Mouse (Mus musculus): ENCODE measurements around the gene Pcsk5. TPM values are rescaled to one million over a fixed set of nuclear protein-coding genes. Genes with fewer than 3 reads are reported as not detected.

Pcsk5 gene
- polyA plus RNA-seq, 1 experiment, result 1.7 TPM

DNA sequence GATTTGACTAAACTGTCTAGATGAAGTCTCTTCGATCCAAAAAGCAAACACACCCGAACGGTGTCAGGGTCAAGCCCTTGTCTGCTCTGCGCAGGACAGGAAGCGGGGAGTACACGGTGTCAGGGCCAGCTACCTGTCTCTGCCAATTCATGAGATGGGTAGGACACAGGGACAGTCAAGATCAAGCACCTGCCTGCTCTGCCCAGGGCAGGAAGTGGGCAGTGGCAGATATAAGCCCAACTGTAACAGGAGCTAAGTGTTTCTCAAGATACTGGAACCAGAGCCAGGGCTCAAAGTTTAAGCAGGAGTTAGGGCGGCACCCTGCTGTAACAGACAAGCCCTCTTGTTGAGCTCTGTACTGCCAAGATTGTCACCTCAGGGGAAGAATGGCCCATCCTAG is 393.9 kb downstream of the Pcsk5 start:
- WGBS, result 90% methylated on average over 7 of the region's 7 CpGs
- TF ChIP-seq CTCF (IDR thresholded peaks at IDR 0.05; ENCODE audit: borderline replicate concordance, insufficient read depth, low read depth, low read length), result no peak
- TF ChIP-seq POLR2A (IDR thresholded peaks at IDR 0.05; ENCODE audit: borderline replicate concordance, insufficient read depth, low read length), result no peak
- Histone ChIP-seq H3K4me3 (replicated peaks; ENCODE audit: insufficient read depth, low read depth, low read length) (no peak overlapping the region), H3K27ac (ENCODE audit: insufficient read depth, low read length) (no peak overlapping the region), H3K27me3 (ENCODE audit: control insufficient read depth, insufficient read depth, low read length) (no peaks in the 10 kb centered on the region), H3K4me1 (ENCODE audit: control insufficient read depth, insufficient read depth, low read length) (peaks cover 3% of the 10 kb centered on the region; the same call in 1 of the 2 replicates)
- no peak for DNase-seq

DNA sequence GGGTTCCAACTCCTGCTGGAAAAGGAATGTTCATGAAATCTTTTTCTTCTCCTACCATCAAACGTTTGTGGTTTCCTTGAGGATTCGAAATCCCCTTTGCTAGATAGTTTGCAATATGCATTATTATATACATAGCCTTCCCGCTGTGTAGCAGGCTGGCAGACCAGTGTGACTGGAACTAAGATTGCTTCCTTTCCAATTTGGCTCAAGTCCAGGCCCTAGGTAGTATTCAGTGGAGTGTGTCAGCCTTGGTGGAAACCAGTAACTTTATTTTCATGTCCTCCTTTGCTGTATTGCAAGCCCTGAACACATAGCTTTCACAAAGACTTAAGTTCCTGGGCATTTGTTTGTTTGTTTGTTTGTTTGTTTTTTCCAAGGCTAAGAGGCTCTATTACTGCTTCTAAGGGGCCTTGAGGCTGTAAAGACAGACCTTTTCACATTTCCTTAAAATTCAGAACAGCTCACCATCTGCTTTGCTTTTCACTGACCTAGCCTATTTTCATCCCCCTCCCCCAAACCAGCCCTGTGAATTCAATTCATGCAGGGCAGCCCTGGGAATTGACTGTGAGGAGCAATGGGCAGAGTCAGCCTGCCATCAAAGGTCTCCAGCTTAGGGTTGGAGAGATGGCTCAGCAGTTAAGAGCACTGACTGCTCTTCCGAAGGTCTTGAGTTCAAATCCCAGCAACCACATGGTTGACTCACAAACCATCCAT is 397.8 kb downstream of the Pcsk5 start:
- Histone ChIP-seq H3K27me3 (ENCODE audit: control insufficient read depth, insufficient read depth, low read length) (no peaks in the 10 kb centered on the region), H3K27ac (ENCODE audit: insufficient read depth, low read length) (no peak overlapping the region), H3K4me1 (ENCODE audit: control insufficient read depth, insufficient read depth, low read length) (peaks cover 3% of the 10 kb centered on the region; the same call in 1 of the 2 replicates), H3K4me3 (replicated peaks; ENCODE audit: insufficient read depth, low read depth, low read length) (no peak overlapping the region)
- TF ChIP-seq POLR2A (IDR thresholded peaks at IDR 0.05; ENCODE audit: borderline replicate concordance, insufficient read depth, low read length) (no peak), CTCF (IDR thresholded peaks at IDR 0.05; ENCODE audit: borderline replicate concordance, insufficient read depth, low read depth, low read length) (no peak)
- 21% methylated on average over 4 of the region's 4 CpGs for WGBS
- DNase-seq, result peak in 1 of 2 experiments; percentile 31

- H3K27ac ChIP-seq (ENCODE audit: insufficient read depth, low read length), result no peak overlapping the region
- TF ChIP-seq CTCF (IDR thresholded peaks at IDR 0.05; ENCODE audit: borderline replicate concordance, insufficient read depth, low read depth, low read length), result no peak
- no peak for TF ChIP-seq POLR2A (IDR thresholded peaks at IDR 0.05; ENCODE audit: borderline replicate concordance, insufficient read depth, low read length)
- WGBS, result 98% methylated on average over 1 of the region's 1 CpGs
- H3K27me3 ChIP-seq (ENCODE audit: control insufficient read depth, insufficient read depth, low read length), result no peaks in the 10 kb centered on the region
- peaks cover 3% of the 10 kb centered on the region; the same call in 1 of the 2 replicates for H3K4me1 ChIP-seq (ENCODE audit: control insufficient read depth, insufficient read depth, low read length)
- no peak overlapping the region for H3K4me3 ChIP-seq (replicated peaks; ENCODE audit: insufficient read depth, low read depth, low read length)
- no peak for DNase-seq
Measured at GRCm38 (mm10) chr19:17436651-17437050, 400.8 kb downstream of the Pcsk5 start.

DNA sequence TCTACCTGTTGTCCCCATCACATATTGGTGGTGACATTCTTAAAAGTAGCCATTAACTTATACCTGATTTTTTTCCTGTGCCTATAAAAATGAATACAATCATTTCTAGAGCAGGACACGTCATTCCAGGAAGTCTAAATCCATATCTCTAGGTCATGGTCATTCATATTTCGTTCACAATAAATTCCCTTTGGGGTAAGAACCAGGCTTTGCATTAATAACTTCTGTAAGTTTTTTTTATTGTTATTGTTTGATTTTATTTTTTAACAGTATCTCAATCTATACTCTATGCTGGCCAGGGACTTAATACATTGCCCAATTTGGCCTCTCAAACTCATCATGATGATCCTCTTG is 408.9 kb downstream of the Pcsk5 start:
- no peak for DNase-seq
- 87% methylated on average over 2 of the region's 2 CpGs for WGBS
- no peak for TF ChIP-seq CTCF (IDR thresholded peaks at IDR 0.05; ENCODE audit: borderline replicate concordance, insufficient read depth, low read depth, low read length)
- TF ChIP-seq POLR2A (IDR thresholded peaks at IDR 0.05; ENCODE audit: borderline replicate concordance, insufficient read depth, low read length), result no peak
- Histone ChIP-seq H3K27ac (ENCODE audit: insufficient read depth, low read length) (no peak overlapping the region), H3K4me1 (ENCODE audit: control insufficient read depth, insufficient read depth, low read length) (no peaks in the 10 kb centered on the region), H3K4me3 (replicated peaks; ENCODE audit: insufficient read depth, low read depth, low read length) (no peak overlapping the region), H3K27me3 (ENCODE audit: control insufficient read depth, insufficient read depth, low read length) (no peaks in the 10 kb centered on the region)

GRCm38 (mm10) chr19:17427824-17428560 is 409.4 kb downstream of the Pcsk5 start:
- 93% methylated on average over 2 of the region's 2 CpGs for WGBS
- no peak for TF ChIP-seq POLR2A (IDR thresholded peaks at IDR 0.05; ENCODE audit: borderline replicate concordance, insufficient read depth, low read length)
- TF ChIP-seq CTCF (IDR thresholded peaks at IDR 0.05; ENCODE audit: borderline replicate concordance, insufficient read depth, low read depth, low read length), result no peak

DNA sequence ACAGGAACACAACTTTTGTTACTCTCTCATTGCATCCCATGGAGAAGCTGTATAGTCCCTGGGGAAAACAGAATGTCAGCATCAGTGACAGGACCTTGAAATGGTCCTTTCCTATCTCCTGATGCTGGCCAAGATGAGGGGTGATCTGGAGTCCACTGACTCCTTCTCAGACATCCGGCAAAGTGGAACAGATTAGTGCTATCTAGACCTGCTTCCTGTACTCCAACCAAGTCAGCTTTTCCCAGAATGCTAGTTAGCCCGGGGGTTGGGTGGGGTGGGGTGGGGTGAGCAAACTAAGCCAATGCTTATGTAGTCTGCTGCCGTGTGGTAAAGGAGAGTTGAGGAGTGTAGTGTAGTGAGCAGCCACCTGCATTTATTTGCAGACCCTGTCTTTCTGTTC is 414.1 kb downstream of the Pcsk5 start:
- TF ChIP-seq CTCF (IDR thresholded peaks at IDR 0.05; ENCODE audit: borderline replicate concordance, insufficient read depth, low read depth, low read length), result no peak
- no peak for TF ChIP-seq POLR2A (IDR thresholded peaks at IDR 0.05; ENCODE audit: borderline replicate concordance, insufficient read depth, low read length)
- H3K27me3 ChIP-seq (ENCODE audit: control insufficient read depth, insufficient read depth, low read length), result no peaks in the 10 kb centered on the region
- no peak overlapping the region for H3K4me3 ChIP-seq (replicated peaks; ENCODE audit: insufficient read depth, low read depth, low read length)
- no peak for DNase-seq
- WGBS, result 86% methylated on average over 3 of the region's 3 CpGs
- H3K4me1 ChIP-seq (ENCODE audit: control insufficient read depth, insufficient read depth, low read length), result no peaks in the 10 kb centered on the region
- no peak overlapping the region for H3K27ac ChIP-seq (ENCODE audit: insufficient read depth, low read length)

More at GRCm38 (mm10) chr19:17427824-17428560, 409.4 kb downstream of the Pcsk5 start:
- H3K27ac ChIP-seq (ENCODE audit: insufficient read depth, low read length), result no peak overlapping the region
- no peaks in the 10 kb centered on the region for H3K27me3 ChIP-seq (ENCODE audit: control insufficient read depth, insufficient read depth, low read length)
- H3K4me1 ChIP-seq (ENCODE audit: control insufficient read depth, insufficient read depth, low read length), result no peaks in the 10 kb centered on the region
- no peak overlapping the region for H3K4me3 ChIP-seq (replicated peaks; ENCODE audit: insufficient read depth, low read depth, low read length)
- DNase-seq, result no peak

DNA sequence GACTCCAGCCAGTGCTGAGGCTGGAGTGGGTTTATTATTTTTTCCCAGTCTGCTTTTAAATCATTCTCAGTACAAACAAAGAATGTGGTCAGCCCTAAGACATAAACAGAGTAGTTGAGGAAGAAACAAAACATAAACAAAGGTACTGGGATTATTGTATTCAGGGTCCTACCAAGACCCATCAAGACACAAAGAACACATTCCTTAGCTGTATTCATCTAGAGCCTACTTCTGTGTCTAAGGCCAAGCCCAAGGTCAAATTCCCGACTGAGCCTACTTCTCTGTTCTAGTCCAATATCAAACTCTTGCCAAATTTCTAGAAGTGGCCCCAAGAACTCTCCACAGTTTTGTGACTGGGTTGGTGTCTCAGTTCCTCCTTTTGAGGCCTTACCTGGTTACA is 419.6 kb downstream of the Pcsk5 start:
- Histone ChIP-seq H3K27ac (ENCODE audit: insufficient read depth, low read length) (no peak overlapping the region), H3K27me3 (ENCODE audit: control insufficient read depth, insufficient read depth, low read length) (no peaks in the 10 kb centered on the region), H3K4me1 (ENCODE audit: control insufficient read depth, insufficient read depth, low read length) (no peaks in the 10 kb centered on the region), H3K4me3 (replicated peaks; ENCODE audit: insufficient read depth, low read depth, low read length) (no peak overlapping the region)
- TF ChIP-seq POLR2A (IDR thresholded peaks at IDR 0.05; ENCODE audit: borderline replicate concordance, insufficient read depth, low read length) (no peak), CTCF (IDR thresholded peaks at IDR 0.05; ENCODE audit: borderline replicate concordance, insufficient read depth, low read depth, low read length) (no peak)
- WGBS, result 62% methylated on average over 1 of the region's 1 CpGs
- DNase-seq, result no peak
